8 mouse cellular contexts compared by ENCODE assay signal in genomic region chr14:31017854-31018253, GRCm38 (mm10). TPM values are rescaled to one million over a fixed set of nuclear protein-coding genes. Genes with fewer than 3 reads are reported as not detected.
A peak's percentile ranks its signal among the peaks of the same experiment; 100 is the strongest.
DNase-seq lines count a peak whose midpoint lies in the region; ATAC-seq and TF ChIP-seq lines count a peak whose summit lies in the region.

No protein-coding gene starts in this region.

- ATAC-seq in intestine, postnatal 0 days, result no peak
- ATAC-seq in midbrain, embryonic 13.5 days, result no peak

- H3K9me3 ChIP-seq in intestine, postnatal 0 days (ENCODE audit: control insufficient read depth), result no peaks in the 10 kb centered on the region
- H3K9me3 ChIP-seq in midbrain, embryonic 13.5 days, result no peaks in the 10 kb centered on the region

- H3K27me3 ChIP-seq in intestine, postnatal 0 days (replicated peaks; ENCODE audit: control insufficient read depth, insufficient read depth, low read length), result no peaks in the 10 kb centered on the region
- H3K27me3 ChIP-seq in midbrain, embryonic 13.5 days, result no peaks in the 10 kb centered on the region

- peaks cover 10% of the 10 kb centered on the region for H3K4me1 ChIP-seq in embryonic fibroblast, embryonic 13.5 days (ENCODE audit: control insufficient read depth, insufficient read depth, low read length)
- peaks cover 5% of the 10 kb centered on the region; the same call in 1 of the 2 replicates for H3K4me1 ChIP-seq in intestine, postnatal 0 days (replicated peaks; ENCODE audit: control insufficient read depth, insufficient read depth, low read length)
- H3K4me1 ChIP-seq in midbrain, embryonic 13.5 days (replicated peaks), result peaks cover 41% of the 10 kb centered on the region

- H3K27ac ChIP-seq in embryonic fibroblast, embryonic 13.5 days (ENCODE audit: insufficient read depth, low read length), result peak overlapping the region; percentile 20; the same call in 1 of the 2 replicates
- peak overlapping the region; percentile 99; the same call in 1 of the 2 replicates for H3K27ac ChIP-seq in intestine, postnatal 0 days (ENCODE audit: low read depth, low read length)
- H3K27ac ChIP-seq in midbrain, embryonic 13.5 days, result no peak overlapping the region

- no peak for TF ChIP-seq POLR2A in embryonic fibroblast, embryonic 13.5 days (IDR thresholded peaks at IDR 0.05; ENCODE audit: low read depth, low read length)

- no peak for TF ChIP-seq CTCF in embryonic fibroblast, embryonic 13.5 days (IDR thresholded peaks at IDR 0.05; ENCODE audit: borderline replicate concordance, insufficient read depth, low read length)
- TF ChIP-seq CTCF in intestine, postnatal 0 days (IDR thresholded peaks at IDR 0.05; ENCODE audit: low read depth), result peak; percentile 66

- intact Hi-C loops in left cerebral cortex, postnatal 4 days (cut with DNase I), result no loop called here

- peak overlapping the region; percentile 88 for H3K4me2 ChIP-seq in intestine, postnatal 0 days (replicated peaks; ENCODE audit: low read depth)
- H3K4me2 ChIP-seq in midbrain, embryonic 13.5 days (replicated peaks), result peak overlapping the region; percentile 96

- peak; percentile 42 for DNase-seq in adrenal gland, adult 2 months
- DNase-seq in adrenal gland, postnatal 4 days (ENCODE audit: low spot score in 2 of 2), result no peak
- DNase-seq in MN1 (ENCODE audit: low spot score), result peak; percentile 76
- no peak for DNase-seq in frontal cortex, postnatal 36 days (ENCODE audit: low spot score in 2 of 2)
- no peak for DNase-seq in left cerebral cortex, postnatal 4 days

- peak overlapping the region; percentile 97 for H3K4me3 ChIP-seq in embryonic fibroblast, embryonic 13.5 days (ENCODE audit: insufficient read depth, low read length)
- peak overlapping the region; percentile 75 for H3K4me3 ChIP-seq in intestine, postnatal 0 days (ENCODE audit: low read depth, low read length)
- H3K4me3 ChIP-seq in midbrain, embryonic 13.5 days (replicated peaks), result peak overlapping the region; percentile 85

- H3K36me3 ChIP-seq in intestine, postnatal 0 days (ENCODE audit: control insufficient read depth, insufficient read depth), result peaks cover 30% of the 10 kb centered on the region
- peaks cover 50% of the 10 kb centered on the region for H3K36me3 ChIP-seq in midbrain, embryonic 13.5 days

- peak overlapping the region; percentile 90; the same call in 1 of the 2 replicates for H3K9ac ChIP-seq in intestine, postnatal 0 days (ENCODE audit: low read depth, low read length)
- H3K9ac ChIP-seq in midbrain, embryonic 13.5 days (replicated peaks), result peak overlapping the region; percentile 91

- WGBS in intestine, postnatal 0 days, result 0% methylated on average over 2 of the region's 2 CpGs
- 0% methylated on average over 2 of the region's 2 CpGs for WGBS in midbrain, embryonic 13.5 days

RNA-seq across cellular contexts. Expression of gene Pbrm1, which starts 1.1 kb away (rescaled TPM):
- total RNA-seq in adrenal gland, adult 2 months (2021), result 10 to 100 TPM; 45.7 to 48.9 TPM
- 9.3 and 9.7 TPM in 2 replicates for polyA plus RNA-seq in adrenal gland, adult 2 months (2012; rRNA removed)
- 10 to 100 TPM; 71.4 to 77.5 TPM for total RNA-seq in adrenal gland, postnatal 4 days (2021)
- 83.9 and 99.0 TPM in 2 replicates for polyA plus RNA-seq in embryonic fibroblast, embryonic 13.5 days (2011; ENCODE audit: insufficient read length, low read depth, missing spikeins)
- polyA plus RNA-seq in intestine, postnatal 0 days (2015; fragmentation: Nextera tagmentation; extraction: Ambion mirVana), result 33.1 and 39.8 TPM in 2 replicates
- polyA plus RNA-seq in midbrain, embryonic 13.5 days (2015; fragmentation: Nextera tagmentation; extraction: Ambion mirVana), result 175 and 181 TPM in 2 replicates
- 100 to 1,000 TPM; 107 to 110 TPM for total RNA-seq in left cerebral cortex, postnatal 4 days (2021)

RNA-seq across cellular contexts. Expression of gene Gnl3, which starts 1.1 kb away (rescaled TPM):
- total RNA-seq in adrenal gland, adult 2 months (2021), result 100 to 1,000 TPM in 1 of 2 experiments, 10 to 100 TPM in 1; 54.3 to 140 TPM
- 5.8 and 8.3 TPM in 2 replicates for polyA plus RNA-seq in adrenal gland, adult 2 months (2012; rRNA removed)
- total RNA-seq in adrenal gland, postnatal 4 days (2021), result 10 to 100 TPM; 85.6 to 98.0 TPM
- polyA plus RNA-seq in embryonic fibroblast, embryonic 13.5 days (2011; ENCODE audit: insufficient read length, low read depth, missing spikeins), result 151 and 168 TPM in 2 replicates
- polyA plus RNA-seq in intestine, postnatal 0 days (2015; fragmentation: Nextera tagmentation; extraction: Ambion mirVana), result 53.5 and 59.6 TPM in 2 replicates
- polyA plus RNA-seq in midbrain, embryonic 13.5 days (2015; fragmentation: Nextera tagmentation; extraction: Ambion mirVana), result 54.6 and 57.1 TPM in 2 replicates
- 10 to 100 TPM; 68.3 to 79.3 TPM for total RNA-seq in left cerebral cortex, postnatal 4 days (2021)

RNA-seq across cellular contexts. Expression of gene Spcs1, which starts 16.4 kb away (rescaled TPM):
- 100 to 1,000 TPM; 234 to 254 TPM for total RNA-seq in adrenal gland, adult 2 months (2021)
- 60.5 and 69.4 TPM in 2 replicates for polyA plus RNA-seq in adrenal gland, adult 2 months (2012; rRNA removed)
- total RNA-seq in adrenal gland, postnatal 4 days (2021), result 100 to 1,000 TPM; 232 to 265 TPM
- polyA plus RNA-seq in embryonic fibroblast, embryonic 13.5 days (2011; ENCODE audit: insufficient read length, low read depth, missing spikeins), result 465 and 483 TPM in 2 replicates
- polyA plus RNA-seq in intestine, postnatal 0 days (2015; fragmentation: Nextera tagmentation; extraction: Ambion mirVana), result 434 and 465 TPM in 2 replicates
- polyA plus RNA-seq in midbrain, embryonic 13.5 days (2015; fragmentation: Nextera tagmentation; extraction: Ambion mirVana), result 293 and 296 TPM in 2 replicates
- total RNA-seq in left cerebral cortex, postnatal 4 days (2021), result 100 to 1,000 TPM; 158 to 166 TPM

RNA-seq across cellular contexts. Expression of gene Glt8d1, which starts 16.7 kb away (rescaled TPM):
- 10 to 100 TPM; 40.9 to 50.7 TPM for total RNA-seq in adrenal gland, adult 2 months (2021)
- 17.7 and 23.3 TPM in 2 replicates for polyA plus RNA-seq in adrenal gland, adult 2 months (2012; rRNA removed)
- total RNA-seq in adrenal gland, postnatal 4 days (2021), result 10 to 100 TPM; 66.0 to 67.0 TPM
- 64.2 and 76.1 TPM in 2 replicates for polyA plus RNA-seq in embryonic fibroblast, embryonic 13.5 days (2011; ENCODE audit: insufficient read length, low read depth, missing spikeins)
- 18.2 and 21.6 TPM in 2 replicates for polyA plus RNA-seq in intestine, postnatal 0 days (2015; fragmentation: Nextera tagmentation; extraction: Ambion mirVana)
- polyA plus RNA-seq in midbrain, embryonic 13.5 days (2015; fragmentation: Nextera tagmentation; extraction: Ambion mirVana), result 58.5 and 60.1 TPM in 2 replicates
- total RNA-seq in left cerebral cortex, postnatal 4 days (2021), result 10 to 100 TPM; 43.8 to 46.2 TPM

Comparison
In these comparisons a context has a peak if more than half of its experiments do, and no peak if none do; other contexts are left out.
1. DNase-seq: peak in adrenal gland, adult 2 months (single experiment) and MN1 (single experiment); none in adrenal gland, postnatal 4 days (0 of 2), frontal cortex, postnatal 36 days (0 of 2) and left cerebral cortex, postnatal 4 days (single experiment).
2. Peak in every context shown above with its lines, with median percentiles within 50 percentile points of each other: H3K4me3 ChIP-seq.